Mouse (Mus musculus): ENCODE data around the gene Madd. TPM values are rescaled to one million over a fixed set of nuclear protein-coding genes. Genes with fewer than 3 reads are reported as not detected.
A peak's percentile ranks its signal among the peaks of the same experiment; 100 is the strongest.

Gene Madd
- polyA plus RNA-seq, 1 experiment from 2014 or later, result 3.1 TPM

GRCm38 (mm10) chr2:91119061-91119460 is 64.6 kb downstream of the Madd start:
- no peak for TF ChIP-seq CTCF (IDR thresholded peaks at IDR 0.05; ENCODE audit: low read depth)
- Histone ChIP-seq H3K36me3 (ENCODE audit: control insufficient read depth, insufficient read depth) (no peaks in the 10 kb centered on the region), H3K4me1 (replicated peaks; ENCODE audit: control insufficient read depth, insufficient read depth, low read length) (0 out of 2 replicates have a peak, but pooled peaks cover 3% of the 10 kb centered on the region), H3K4me2 (replicated peaks; ENCODE audit: low read depth) (no peak overlapping the region), H3K9ac (ENCODE audit: low read depth, low read length) (no peak overlapping the region), H3K27me3 (replicated peaks; ENCODE audit: control insufficient read depth, insufficient read depth, low read length) (no peaks in the 10 kb centered on the region; the same call in none of the 2 replicates), H3K9me3 (ENCODE audit: control insufficient read depth) (no peaks in the 10 kb centered on the region), H3K27ac (ENCODE audit: low read depth, low read length) (no peak overlapping the region), H3K4me3 (ENCODE audit: low read depth, low read length) (no peak overlapping the region)
- no peak for ATAC-seq
- WGBS, result 89% methylated on average over 19 of the region's 19 CpGs

GRCm38 (mm10) chr2:91118647-91119046 is 65.0 kb downstream of the Madd start:
- no peak for ATAC-seq
- Histone ChIP-seq H3K4me1 (replicated peaks; ENCODE audit: control insufficient read depth, insufficient read depth, low read length) (0 out of 2 replicates have a peak, but pooled peaks cover 3% of the 10 kb centered on the region), H3K4me3 (ENCODE audit: low read depth, low read length) (no peak overlapping the region), H3K4me2 (replicated peaks; ENCODE audit: low read depth) (no peak overlapping the region), H3K36me3 (ENCODE audit: control insufficient read depth, insufficient read depth) (no peaks in the 10 kb centered on the region), H3K27me3 (replicated peaks; ENCODE audit: control insufficient read depth, insufficient read depth, low read length) (no peaks in the 10 kb centered on the region; the same call in none of the 2 replicates), H3K27ac (ENCODE audit: low read depth, low read length) (no peak overlapping the region), H3K9me3 (ENCODE audit: control insufficient read depth) (no peaks in the 10 kb centered on the region), H3K9ac (ENCODE audit: low read depth, low read length) (no peak overlapping the region)
- WGBS, result 68% methylated on average over 1 of the region's 1 CpGs
- TF ChIP-seq CTCF (IDR thresholded peaks at IDR 0.05; ENCODE audit: low read depth), result no peak

GRCm38 (mm10) chr2:91117585-91118275 is 65.9 kb downstream of the Madd start, which contains the start of gene Mybpc3:
Mybpc3 (plus strand) TSS chr2:91118144.
- H3K4me1 ChIP-seq (replicated peaks; ENCODE audit: control insufficient read depth, insufficient read depth, low read length), result 0 out of 2 replicates have a peak, but pooled peaks cover 3% of the 10 kb centered on the region
- no peak for TF ChIP-seq CTCF (IDR thresholded peaks at IDR 0.05; ENCODE audit: low read depth)
- no peaks in the 10 kb centered on the region; the same call in none of the 2 replicates for H3K27me3 ChIP-seq (replicated peaks; ENCODE audit: control insufficient read depth, insufficient read depth, low read length)
- no peak within 1 kb of the TSS for H3K4me2 ChIP-seq (replicated peaks; ENCODE audit: low read depth)
- WGBS, result 78% methylated on average over 11 of the region's 11 CpGs
- H3K4me3 ChIP-seq (ENCODE audit: low read depth, low read length), result no peak within 1 kb of the TSS
- no peak within 1 kb of the TSS for H3K9ac ChIP-seq (ENCODE audit: low read depth, low read length)
- no peak for ATAC-seq
- H3K36me3 ChIP-seq (ENCODE audit: control insufficient read depth, insufficient read depth), result no peaks in the 10 kb centered on the region
- H3K9me3 ChIP-seq (ENCODE audit: control insufficient read depth), result no peaks in the 10 kb centered on the region
- H3K27ac ChIP-seq (ENCODE audit: low read depth, low read length), result no peak within 1 kb of the TSS

- no peak overlapping the region for H3K27ac ChIP-seq (ENCODE audit: low read depth, low read length)
- no peaks in the 10 kb centered on the region; the same call in none of the 2 replicates for H3K27me3 ChIP-seq (replicated peaks; ENCODE audit: control insufficient read depth, insufficient read depth, low read length)
- no peak overlapping the region for H3K4me3 ChIP-seq (ENCODE audit: low read depth, low read length)
- no peak for TF ChIP-seq CTCF (IDR thresholded peaks at IDR 0.05; ENCODE audit: low read depth)
- H3K4me2 ChIP-seq (replicated peaks; ENCODE audit: low read depth), result no peak overlapping the region
- no peak overlapping the region for H3K9ac ChIP-seq (ENCODE audit: low read depth, low read length)
- no peak for ATAC-seq
- no peaks in the 10 kb centered on the region for H3K36me3 ChIP-seq (ENCODE audit: control insufficient read depth, insufficient read depth)
- 0 out of 2 replicates have a peak, but pooled peaks cover 3% of the 10 kb centered on the region for H3K4me1 ChIP-seq (replicated peaks; ENCODE audit: control insufficient read depth, insufficient read depth, low read length)
- no peaks in the 10 kb centered on the region for H3K9me3 ChIP-seq (ENCODE audit: control insufficient read depth)
- WGBS, result 77% methylated on average over 5 of the region's 5 CpGs
Measured at GRCm38 (mm10) chr2:91116842-91117241, 66.8 kb downstream of the Madd start.

GRCm38 (mm10) chr2:91115578-91115970 is 68.1 kb downstream of the Madd start:
- peak overlapping the region; percentile 91 for H3K4me2 ChIP-seq (replicated peaks; ENCODE audit: low read depth)
- WGBS, result 23% methylated on average over 12 of the region's 12 CpGs
- no peaks in the 10 kb centered on the region for H3K36me3 ChIP-seq (ENCODE audit: control insufficient read depth, insufficient read depth)
- 0 out of 2 replicates have a peak, but pooled peaks cover 3% of the 10 kb centered on the region for H3K4me1 ChIP-seq (replicated peaks; ENCODE audit: control insufficient read depth, insufficient read depth, low read length)
- TF ChIP-seq CTCF (IDR thresholded peaks at IDR 0.05; ENCODE audit: low read depth), result no peak
- peak overlapping the region; percentile 53; the same call in 1 of the 2 replicates for H3K9ac ChIP-seq (ENCODE audit: low read depth, low read length)
- H3K27ac ChIP-seq (ENCODE audit: low read depth, low read length), result no peak overlapping the region
- ATAC-seq, result no peak
- H3K27me3 ChIP-seq (replicated peaks; ENCODE audit: control insufficient read depth, insufficient read depth, low read length), result no peaks in the 10 kb centered on the region; the same call in none of the 2 replicates
- H3K4me3 ChIP-seq (ENCODE audit: low read depth, low read length), result peak overlapping the region; percentile 40
- no peaks in the 10 kb centered on the region for H3K9me3 ChIP-seq (ENCODE audit: control insufficient read depth)

- peak; percentile 82 for ATAC-seq
- H3K4me1 ChIP-seq (replicated peaks; ENCODE audit: control insufficient read depth, insufficient read depth, low read length), result 0 out of 2 replicates have a peak, but pooled peaks cover 3% of the 10 kb centered on the region
- H3K4me3 ChIP-seq (ENCODE audit: low read depth, low read length), result peak overlapping the region; percentile 40
- peak overlapping the region; percentile 53 for H3K9ac ChIP-seq (ENCODE audit: low read depth, low read length)
- H3K4me2 ChIP-seq (replicated peaks; ENCODE audit: low read depth), result peak overlapping the region; percentile 91
- no peak overlapping the region for H3K27ac ChIP-seq (ENCODE audit: low read depth, low read length)
- TF ChIP-seq CTCF (IDR thresholded peaks at IDR 0.05; ENCODE audit: low read depth), result peak; percentile 100
- H3K36me3 ChIP-seq (ENCODE audit: control insufficient read depth, insufficient read depth), result no peaks in the 10 kb centered on the region
- no peaks in the 10 kb centered on the region; the same call in none of the 2 replicates for H3K27me3 ChIP-seq (replicated peaks; ENCODE audit: control insufficient read depth, insufficient read depth, low read length)
- WGBS, result 13% methylated on average over 41 of the region's 42 CpGs
- no peaks in the 10 kb centered on the region for H3K9me3 ChIP-seq (ENCODE audit: control insufficient read depth)
Measured at GRCm38 (mm10) chr2:91114781-91115577, 68.7 kb downstream of the Madd start.

Measured in intestine, postnatal 0 days (tissue).